Mouse (Mus musculus) brain, embryonic 14.5 days (tissue): ENCODE results near the gene Lrig3.

Source experiments
- CTCF ChIP-seq: fragments of 200-500 bp; IDR thresholded peaks from 2 replicates; pipeline ENCODE4 v1.5.1; 2012; ENCODE audit warnings: inconsistent platforms, mild to moderate bottlenecking, moderate library complexity, borderline replicate concordance; ENCODE audit not compliant: insufficient read depth, insufficient read length; ENCODE audit errors: extremely low read depth
- POLR2A ChIP-seq: fragments of 200-500 bp; IDR thresholded peaks from 2 replicates; pipeline ENCODE4 v1.6.1; 2012; ENCODE audit warnings: mild to moderate bottlenecking, inconsistent platforms, borderline replicate concordance; ENCODE audit not compliant: poor library complexity, insufficient read depth, insufficient read length, severe bottlenecking; ENCODE audit errors: extremely low read depth

DNA sequence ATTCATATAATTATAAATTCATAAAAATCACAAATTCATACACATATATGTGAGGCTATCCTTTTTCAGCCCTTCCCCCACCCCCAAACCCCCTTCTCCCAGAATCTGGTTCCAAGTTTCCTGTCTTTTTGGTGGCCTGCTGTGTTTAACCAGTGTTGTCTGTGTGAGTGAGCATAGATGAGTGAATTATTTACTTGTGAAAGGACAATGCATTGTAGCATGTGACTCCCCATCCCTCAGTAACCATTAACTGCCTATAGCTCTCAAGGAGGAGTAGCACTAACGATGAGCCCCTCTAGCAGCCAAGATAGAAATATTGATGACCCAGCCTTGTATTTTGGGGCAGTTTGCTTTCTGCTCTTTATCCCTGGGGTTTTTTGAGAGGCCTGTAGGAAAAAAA is 37.9 kb downstream of the Lrig3 start:
- no peak for TF ChIP-seq CTCF
- no peak for TF ChIP-seq POLR2A
